Mouse (Mus musculus): Measurements from ENCODE around the gene Tgm6.

Tgm6 gene

DNA sequence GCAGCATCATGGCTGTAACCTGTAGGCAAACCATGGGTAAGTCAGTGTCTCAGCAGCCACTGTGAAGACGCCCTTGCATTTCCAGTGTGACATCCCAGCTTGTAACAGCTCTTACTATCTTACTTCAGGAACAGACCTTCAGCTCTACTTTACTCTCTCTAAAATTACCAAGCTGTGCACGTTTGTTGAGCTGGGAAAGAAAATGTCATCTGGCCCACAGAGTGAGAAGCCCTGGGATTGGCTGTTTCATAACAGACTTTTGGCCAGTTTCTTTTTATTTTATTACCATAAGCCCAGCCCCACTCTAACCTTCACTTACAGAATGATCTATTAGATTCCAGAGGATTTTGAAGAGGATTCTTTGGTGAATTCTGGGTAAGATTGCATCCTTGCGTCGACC is at the start of gene Tgm6:
TSS of gene Tgm6 (plus strand) at position 301 of the 400 bp plus-strand sequence.
- ChIA-PET POLR2A (interaction anchor here in 1 of 4 experiments (1.0 kb wide), 1 partner anchor 62 kb away, joined by 4 read pairs; no protein-coding TSS in a partner anchor), CTCF (interaction anchor here in 2 of 4 experiments (0.5 to 0.6 kb wide), 2 partner anchors 128 to 324 kb away, joined by 3 to 4 read pairs; no protein-coding TSS in a partner anchor)

DNA sequence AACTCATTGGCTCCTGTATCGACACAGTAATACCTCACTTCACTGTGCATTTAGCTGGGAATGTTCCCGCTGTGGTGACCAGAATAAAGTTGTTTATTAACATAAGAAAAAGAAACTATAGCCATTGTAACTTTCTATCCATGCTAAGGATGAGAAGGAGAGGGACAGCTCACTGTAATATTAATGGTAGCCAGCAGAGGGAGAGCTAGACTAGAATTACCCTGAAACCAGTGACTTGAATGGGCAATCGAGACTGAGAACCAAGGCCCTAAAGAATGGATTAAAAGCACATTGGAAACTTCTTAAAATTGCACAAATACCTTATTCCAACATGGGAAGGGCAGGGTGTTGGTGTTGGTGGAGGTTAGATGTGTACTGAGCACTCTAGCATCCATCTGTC is 44.0 kb upstream of the Tgm6 start:
- POLR2A ChIA-PET = interaction anchor here in 1 of 4 experiments (0.6 to 0.9 kb wide), 2 partner anchors 99 to 480 kb away, joined by 3 read pairs; no protein-coding TSS in a partner anchor
- CTCF ChIA-PET = interaction anchor here (0.6 to 2.6 kb wide), 20 partner anchors 10 to 393 kb away, joined by 3 to 22 read pairs (median 4); partner anchors contain the start of genes Pced1a (in 1 of the 4) and Vps16 (in 1 of the 4)

DNA sequence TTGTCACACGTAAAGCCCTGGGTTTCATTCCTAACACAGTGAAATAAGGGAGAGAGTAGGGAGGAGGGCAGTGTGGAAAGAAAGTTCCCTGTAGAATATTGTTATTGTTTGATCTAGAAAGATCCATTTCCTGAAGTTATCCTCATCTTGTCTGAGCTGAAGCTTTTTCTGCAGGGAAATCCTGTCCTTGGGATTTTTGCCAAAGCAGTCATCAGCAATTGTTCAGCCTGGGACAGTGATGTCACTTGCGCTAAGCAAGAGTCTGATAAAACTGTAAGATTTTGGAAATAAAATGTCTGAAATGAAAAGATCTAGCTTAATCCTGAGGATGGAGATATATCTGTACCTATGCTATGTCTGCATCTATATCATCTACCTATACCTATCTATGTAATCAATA is 41.8 kb upstream of the Tgm6 start:
- POLR2A ChIA-PET = no interaction called here

DNA sequence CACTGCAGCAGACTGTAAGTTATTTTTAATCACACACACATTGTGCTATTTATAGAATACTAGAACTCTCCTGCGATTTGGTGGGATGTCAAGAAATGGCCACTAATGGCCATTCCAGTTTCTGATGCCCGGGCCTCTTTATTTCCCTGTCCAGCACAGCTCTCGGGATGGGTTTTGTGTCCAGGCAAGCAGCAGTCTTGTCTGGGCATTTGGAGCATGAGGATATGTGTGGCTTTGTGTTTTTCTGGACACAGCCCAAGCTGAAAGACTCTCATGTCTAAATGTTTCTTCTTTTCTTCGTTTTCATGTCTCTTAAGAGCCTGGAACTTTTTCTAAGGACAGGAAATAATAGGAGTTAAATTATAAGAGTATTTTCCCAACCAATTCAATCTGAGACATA is 588 bp downstream of the Tgm6 start:
- ChIA-PET CTCF (no interaction called here), POLR2A (interaction anchor here in 1 of 4 experiments (0.7 kb wide), 1 partner anchor 420 kb away, joined by 4 read pairs; no protein-coding TSS in a partner anchor)

More for the DNA sequence above, 41.8 kb upstream of the Tgm6 start:
- CTCF ChIA-PET = interaction anchor here in 2 of 4 experiments (1.0 to 1.4 kb wide), 2 partner anchors 176 to 177 kb away, joined by 4 to 5 read pairs; no protein-coding TSS in a partner anchor

DNA sequence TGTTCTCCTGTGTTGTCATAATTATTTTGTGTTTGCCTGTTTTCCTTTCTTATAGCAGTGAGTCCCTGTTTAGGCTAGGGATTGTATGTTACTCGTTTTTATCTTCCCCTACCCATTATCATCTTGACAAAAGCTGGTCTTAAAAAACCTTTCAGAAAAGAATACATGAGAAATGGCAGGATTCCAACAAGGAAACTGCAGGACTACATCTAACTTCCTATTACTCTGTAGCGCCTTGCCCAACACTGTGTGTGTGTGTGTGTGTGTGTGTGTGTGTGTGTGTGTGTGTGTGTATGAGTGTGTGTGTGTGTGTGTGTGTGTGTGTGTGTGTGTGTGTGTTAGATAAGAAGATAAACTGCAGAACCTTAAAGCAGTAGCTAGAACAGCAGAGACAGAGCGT is 1.2 kb downstream of the Tgm6 start:
- CTCF ChIA-PET = no interaction called here
- POLR2A ChIA-PET = interaction anchor here in 1 of 4 experiments (0.7 kb wide), 1 partner anchor 420 kb away, joined by 4 read pairs; no protein-coding TSS in a partner anchor

DNA sequence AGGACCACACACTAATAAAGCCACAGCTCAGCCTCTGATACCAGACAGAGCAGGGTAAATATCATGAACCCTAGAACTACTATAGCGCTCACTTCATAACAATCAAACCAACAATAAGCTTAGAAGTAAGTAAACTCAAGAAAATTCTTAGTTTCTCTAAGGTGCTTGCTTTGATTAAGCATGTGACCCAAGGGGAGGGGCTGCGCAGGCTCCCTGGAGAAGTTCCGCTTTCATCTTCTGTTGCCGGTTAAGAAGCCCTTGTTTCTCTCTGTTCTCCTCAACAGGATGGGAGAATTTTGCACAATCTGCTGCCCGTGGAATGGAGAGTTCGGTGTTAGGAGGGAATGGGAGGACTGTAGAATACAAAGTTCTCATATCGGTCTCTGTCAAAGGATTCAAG is 6.4 kb downstream of the Tgm6 start:
- CTCF ChIA-PET = no interaction called here

DNA sequence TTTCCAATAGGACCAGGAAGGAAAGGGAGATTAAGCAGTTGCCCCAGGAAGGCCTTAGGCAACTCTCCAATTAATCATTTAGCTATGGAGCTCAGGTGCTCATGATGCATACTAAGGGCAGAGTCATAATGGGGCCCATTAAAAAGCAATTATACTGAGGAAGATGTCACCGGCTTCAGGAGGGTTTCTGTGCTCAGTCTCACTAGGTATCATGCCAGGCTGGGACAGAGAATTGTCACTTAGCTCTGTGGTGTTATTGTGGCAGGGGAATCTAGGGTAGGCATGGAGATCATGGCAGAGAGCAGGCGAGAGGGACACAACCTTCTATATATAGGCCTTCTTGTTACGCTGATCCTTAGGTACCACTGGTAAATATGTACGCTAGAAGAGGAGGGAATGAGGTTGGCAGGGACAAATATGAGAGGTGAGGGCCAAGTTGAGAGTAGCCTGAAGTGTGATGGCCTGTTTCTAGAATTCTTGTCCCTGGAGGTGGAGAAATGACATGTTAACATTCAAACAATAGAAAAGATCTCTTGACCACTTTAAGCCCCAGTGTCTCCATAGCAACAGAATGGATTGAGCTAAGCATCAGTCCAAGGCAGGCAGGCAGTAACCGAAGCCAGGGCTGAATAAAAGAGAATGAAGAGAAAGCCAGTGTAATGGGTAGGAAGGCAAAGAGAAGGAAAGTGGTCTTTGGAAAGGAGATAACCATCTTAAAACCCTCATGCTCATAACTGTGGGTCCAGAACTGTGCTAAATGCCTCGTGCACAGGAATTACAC is 13.3 kb downstream of the Tgm6 start:
- POLR2A ChIA-PET = interaction anchor here in 2 of 4 experiments (0.5 to 0.6 kb wide), 2 partner anchors 59 to 225 kb away, joined by 3 to 8 read pairs; no protein-coding TSS in a partner anchor

More for the DNA sequence above, 6.4 kb downstream of the Tgm6 start:
- POLR2A ChIA-PET = no interaction called here

DNA sequence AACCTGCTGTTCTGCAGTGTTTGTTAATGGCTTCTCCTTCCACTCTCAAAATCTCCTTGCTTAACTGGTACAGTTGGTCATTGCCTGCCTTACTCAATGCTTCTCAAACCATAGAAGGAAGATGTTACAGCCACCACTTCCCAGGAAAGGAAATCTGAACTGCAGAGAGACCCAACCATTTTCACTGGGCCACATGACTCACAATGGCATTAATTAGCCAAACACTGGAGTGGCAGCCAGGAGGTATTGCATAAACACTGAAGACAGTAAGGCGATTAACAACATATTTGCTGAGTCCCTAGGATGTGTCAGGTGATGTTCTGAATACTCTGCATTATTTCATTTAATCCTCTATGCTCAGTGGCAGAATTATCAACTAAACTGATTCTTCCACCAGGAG is 13.9 kb downstream of the Tgm6 start:
- CTCF ChIA-PET = no interaction called here

More for the DNA sequence above, 13.3 kb downstream of the Tgm6 start:
- CTCF ChIA-PET = interaction anchor here in 1 of 4 experiments (0.6 kb wide), 1 partner anchor 261 kb away, joined by 4 read pairs; no protein-coding TSS in a partner anchor

DNA sequence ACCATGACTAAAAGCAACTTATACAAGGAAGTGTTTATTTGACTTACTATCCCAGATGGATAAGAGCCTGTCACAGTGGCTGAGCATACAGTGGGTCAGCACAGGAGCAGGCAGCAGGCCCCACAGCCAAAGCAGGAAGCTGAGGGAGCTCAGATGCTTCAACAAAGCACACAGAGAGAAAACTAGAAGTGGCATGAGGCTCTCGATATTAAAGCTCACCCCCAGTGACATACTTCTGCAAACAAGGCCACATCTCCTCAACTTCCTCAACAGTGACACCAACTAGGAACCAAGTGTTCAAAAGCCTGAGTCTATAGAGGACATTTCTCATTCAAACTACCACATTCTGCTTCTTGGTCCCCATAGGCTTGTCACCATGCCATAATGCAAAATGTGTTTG is 17.5 kb downstream of the Tgm6 start:
- ChIA-PET POLR2A (no interaction called here), CTCF (no interaction called here)

More for the DNA sequence above, 13.9 kb downstream of the Tgm6 start:
- POLR2A ChIA-PET = interaction anchor here in 1 of 4 experiments (0.5 kb wide), 1 partner anchor 58 kb away, joined by 3 read pairs; no protein-coding TSS in a partner anchor

DNA sequence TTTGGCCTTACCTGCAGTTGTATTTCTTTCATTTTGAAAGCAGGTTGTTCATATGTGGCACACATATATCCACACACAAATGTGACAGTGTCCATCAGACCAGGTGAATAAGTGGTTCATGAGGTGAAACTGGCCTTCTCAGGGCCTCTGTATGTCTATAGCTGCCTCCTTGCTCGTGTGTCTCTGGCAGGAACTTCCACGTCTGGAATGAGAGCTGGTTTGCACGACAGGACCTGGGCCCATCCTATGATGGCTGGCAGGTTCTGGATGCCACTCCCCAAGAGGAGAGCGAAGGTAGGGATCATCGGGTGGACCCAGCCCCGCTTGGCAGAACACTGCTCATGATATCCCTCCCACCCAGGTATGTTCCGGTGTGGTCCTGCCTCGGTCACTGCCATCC is 30.8 kb downstream of the Tgm6 start:
- ChIA-PET POLR2A (no interaction called here), CTCF (no interaction called here)

DNA sequence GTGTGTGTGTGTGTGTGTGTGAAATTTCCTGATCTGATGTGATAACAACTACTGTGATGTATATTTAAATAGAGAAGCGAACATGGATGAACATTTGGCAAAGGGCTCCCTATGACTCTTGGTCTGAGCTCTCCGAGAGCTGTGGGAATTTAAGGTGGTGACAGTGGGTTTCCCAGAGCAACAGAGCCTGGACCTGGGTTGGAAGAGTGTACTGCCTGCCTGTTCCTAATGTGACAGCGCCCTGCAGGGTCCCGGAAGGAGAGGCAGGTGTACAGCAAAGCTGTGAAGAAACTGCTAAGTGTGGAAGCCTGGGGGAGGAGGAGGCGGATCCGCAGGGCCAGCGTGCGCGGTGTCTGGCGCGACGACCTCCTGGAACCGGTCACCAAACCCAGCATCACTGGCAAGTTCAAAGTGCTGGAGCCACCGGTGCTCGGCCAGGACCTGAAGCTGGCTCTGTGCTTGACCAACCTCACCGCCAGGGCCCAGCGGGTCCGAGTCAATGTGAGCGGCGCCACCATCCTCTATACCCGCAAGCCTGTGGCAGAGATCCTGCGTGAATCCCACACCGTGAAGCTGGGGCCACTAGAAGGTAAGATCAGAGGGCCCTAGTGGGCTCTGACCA is 32.6 kb downstream of the Tgm6 start:
- ChIA-PET POLR2A (interaction anchor here in 2 of 4 experiments (0.6 to 1.6 kb wide), 9 partner anchors 13 to 264 kb away, joined by 3 to 6 read pairs (median 3); partner anchors contain the start of gene Snrpb (in 2 of the 2)), CTCF (interaction anchor here in 3 of 4 experiments (0.6 to 1.0 kb wide), 4 partner anchors 22 to 265 kb away, joined by 3 to 6 read pairs (median 3); no protein-coding TSS in a partner anchor)

DNA sequence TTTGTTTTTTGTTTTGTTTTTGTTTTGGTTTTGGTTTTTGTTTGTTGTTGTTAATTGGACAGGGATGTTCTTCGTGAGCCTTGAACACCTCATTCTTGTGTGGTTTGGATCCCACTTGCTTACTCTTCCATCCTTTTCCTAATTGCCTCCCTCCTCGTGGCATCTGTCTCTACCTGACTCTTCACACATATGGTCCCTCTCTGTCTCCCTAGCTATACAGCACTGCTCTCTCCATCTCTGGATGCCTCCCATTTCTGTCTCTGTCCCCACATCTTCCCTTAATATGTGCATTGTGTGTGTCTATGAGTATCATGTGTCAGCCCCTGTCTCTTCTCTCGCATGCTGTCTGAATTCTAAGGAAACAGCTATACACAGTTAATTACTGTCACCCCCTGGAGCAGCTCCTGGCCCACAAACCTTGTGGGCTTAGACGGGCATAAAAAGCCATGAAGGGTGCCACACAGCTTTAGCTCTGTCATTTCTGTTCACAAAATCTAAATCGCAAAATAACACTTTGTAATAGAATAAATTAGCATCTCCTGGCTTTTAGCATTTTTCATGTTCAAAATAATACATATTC is 34.0 kb downstream of the Tgm6 start:
- CTCF ChIA-PET = no interaction called here
- POLR2A ChIA-PET = interaction anchor here in 1 of 4 experiments (1.6 kb wide), 1 partner anchor 33 kb away, joined by 6 read pairs; the partner anchor contains the start of gene Snrpb

DNA sequence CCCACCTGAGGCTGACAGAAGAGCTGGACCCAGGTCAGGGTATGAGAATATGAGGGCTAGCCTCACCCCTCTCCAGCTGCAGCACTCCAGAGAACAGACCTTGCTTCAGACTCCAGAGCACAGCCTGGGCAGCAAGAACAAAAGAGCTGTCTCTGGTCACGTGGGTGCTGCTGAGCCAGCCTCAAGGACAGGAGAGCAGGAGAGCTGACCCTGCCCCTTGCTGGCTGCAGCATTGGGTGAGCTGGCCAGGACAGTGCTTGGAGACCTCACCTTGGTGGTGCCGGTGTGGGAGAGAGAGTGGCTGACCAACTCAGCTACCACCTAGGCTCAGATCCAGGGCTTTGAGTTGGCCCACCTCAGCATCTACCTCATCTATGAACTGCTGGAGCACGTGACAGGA is 43.0 kb downstream of the Tgm6 start:
- ChIA-PET POLR2A (interaction anchor here in 1 of 4 experiments (0.7 to 4.2 kb wide), 4 partner anchors 9 to 728 kb away, joined by 3 to 19 read pairs (median 3); no protein-coding TSS in a partner anchor), CTCF (interaction anchor here in 2 of 4 experiments (0.6 to 1.7 kb wide), 2 partner anchors 11 to 85 kb away, joined by 3 to 5 read pairs; no protein-coding TSS in a partner anchor)

DNA sequence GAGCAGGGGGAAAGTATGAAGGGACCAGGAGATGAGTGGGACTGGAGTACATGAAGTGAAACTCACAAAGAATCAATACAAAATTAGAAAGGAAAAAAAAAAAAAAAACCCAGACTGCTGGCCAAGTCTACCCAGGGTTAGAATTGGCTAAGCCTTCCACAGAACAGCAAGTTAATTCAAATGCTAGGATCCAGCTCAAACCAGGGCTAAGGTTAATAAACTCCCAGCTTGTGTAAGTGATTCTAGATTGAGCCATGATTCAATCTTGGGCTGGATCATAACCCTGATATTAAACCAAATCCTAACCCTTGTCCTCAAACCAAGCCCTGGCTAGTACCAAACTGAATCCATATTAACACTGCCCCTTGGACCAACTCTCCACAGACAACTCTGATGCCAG is 43.6 kb downstream of the Tgm6 start:
- ChIA-PET POLR2A (interaction anchor here in 2 of 4 experiments (0.7 to 4.2 kb wide), 7 partner anchors 9 to 728 kb away, joined by 3 to 19 read pairs (median 3); partner anchors contain the start of gene Snrpb (in 2 of the 2)), CTCF (interaction anchor here in 1 of 4 experiments (1.7 kb wide), 1 partner anchor 11 kb away, joined by 5 read pairs; no protein-coding TSS in a partner anchor)

DNA sequence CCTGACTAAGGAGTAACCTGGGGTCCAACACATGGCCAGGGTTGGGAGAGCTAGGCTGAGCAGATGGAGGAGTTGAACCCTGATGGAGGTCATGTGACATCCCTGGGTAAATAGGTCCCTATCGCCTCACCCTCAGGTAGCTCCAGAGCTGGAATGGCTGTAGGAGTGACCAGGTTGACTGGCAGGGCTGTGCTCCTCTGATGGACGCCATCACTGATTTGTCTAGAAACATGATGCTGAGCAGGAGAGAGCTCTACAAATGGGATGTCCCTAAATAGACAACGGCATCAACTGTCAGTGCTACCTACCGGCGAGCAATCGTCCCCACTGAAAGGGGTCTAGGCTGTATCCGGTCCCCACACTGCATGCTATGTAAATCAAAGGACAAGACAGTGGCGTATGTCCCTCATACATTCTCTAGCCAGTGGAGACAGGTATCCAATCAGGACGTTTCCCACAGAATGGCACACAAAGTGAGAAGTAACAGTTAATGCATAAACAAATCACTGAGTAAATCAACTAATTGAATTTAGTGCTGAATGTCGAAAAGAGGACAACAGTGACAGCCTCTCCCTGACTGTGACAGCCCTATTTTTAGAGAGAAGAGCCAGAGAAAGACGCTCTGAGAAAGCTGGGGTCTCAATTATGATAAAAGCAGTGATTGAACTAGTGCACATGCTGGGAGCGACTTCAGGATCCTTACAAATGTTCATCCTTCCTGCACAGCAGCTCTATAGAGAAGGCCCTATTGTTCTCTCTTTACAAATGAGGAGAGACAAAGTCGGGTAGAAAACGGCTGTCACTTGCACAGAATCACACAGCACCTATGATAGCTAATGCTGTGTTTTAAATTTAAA is 45.2 kb downstream of the Tgm6 start:
- POLR2A ChIA-PET = interaction anchor here in 3 of 4 experiments (0.6 to 4.2 kb wide), 9 partner anchors 9 to 22 kb away, joined by 3 to 19 read pairs (median 5); partner anchors contain the start of gene Snrpb (in 3 of the 3)
- CTCF ChIA-PET = interaction anchor here in 2 of 4 experiments (0.5 to 1.5 kb wide), 2 partner anchors 9 to 71 kb away, joined by 3 to 5 read pairs; no protein-coding TSS in a partner anchor

DNA sequence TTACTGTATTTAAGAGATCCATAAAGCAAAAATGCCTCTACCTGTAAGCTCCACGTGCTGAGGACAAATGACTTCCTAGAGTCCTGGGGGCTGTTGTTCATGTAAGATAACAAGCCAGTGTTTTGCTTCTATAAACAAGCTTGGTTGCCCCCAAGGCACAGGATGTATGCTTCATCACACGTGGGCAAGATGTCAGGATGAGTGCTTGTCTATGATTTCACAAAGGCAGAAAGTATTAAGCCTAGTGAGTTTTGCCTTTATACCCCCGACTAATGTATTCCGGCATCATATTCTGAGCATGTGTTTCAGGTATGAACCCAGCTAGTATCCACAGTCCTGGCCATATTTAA is 45.8 kb downstream of the Tgm6 start:
- ChIA-PET CTCF (interaction anchor here in 1 of 4 experiments (1.5 kb wide), 1 partner anchor 9 kb away, joined by 5 read pairs; no protein-coding TSS in a partner anchor), POLR2A (interaction anchor here in 3 of 4 experiments (1.0 to 4.2 kb wide), 8 partner anchors 8 to 21 kb away, joined by 3 to 19 read pairs (median 6); partner anchors contain the start of gene Snrpb (in 3 of the 3))

DNA sequence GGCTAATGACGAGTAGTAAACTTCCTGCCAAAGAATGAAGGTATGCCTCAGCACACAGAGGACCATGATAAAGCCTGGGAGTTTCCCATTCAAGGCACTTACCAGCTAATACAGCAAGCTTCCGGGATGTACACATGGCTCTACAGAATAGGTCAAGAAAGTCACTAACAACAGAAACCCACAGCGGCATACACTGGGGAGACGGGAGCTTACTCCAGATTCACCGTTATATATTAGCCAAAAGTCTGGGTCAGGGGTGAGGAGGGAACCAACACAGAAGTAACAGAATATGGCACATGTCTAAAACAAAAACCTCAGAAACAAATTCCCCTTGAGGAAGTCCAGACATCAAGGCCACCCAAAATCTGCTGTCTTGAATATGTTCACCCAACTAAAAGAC is 50.5 kb downstream of the Tgm6 start:
- CTCF ChIA-PET = interaction anchor here (0.5 to 1.3 kb wide), 9 partner anchors 81 to 1571 kb away, joined by 3 to 14 read pairs (median 3); no protein-coding TSS in a partner anchor
- POLR2A ChIA-PET = interaction anchor here (0.7 to 11.3 kb wide), 9 partner anchors 9 to 515 kb away, joined by 3 to 182 read pairs (median 3); partner anchors contain the start of genes Snrpb (in 3 of the 4), Nop56 (in 1 of the 4), Pced1a (in 1 of the 4) and Vps16 (in 1 of the 4)

Measured in embryonic stem cell, embryonic (primary cell).